Mouse (Mus musculus) right cerebral cortex, postnatal 14 days (tissue): ENCODE measurements around the gene H2-M1.

Experiments
- DNase-seq: peaks from one replicate; pipeline ENCODE4 v3.0.0; 2022

The H2-M1 gene

DNA sequence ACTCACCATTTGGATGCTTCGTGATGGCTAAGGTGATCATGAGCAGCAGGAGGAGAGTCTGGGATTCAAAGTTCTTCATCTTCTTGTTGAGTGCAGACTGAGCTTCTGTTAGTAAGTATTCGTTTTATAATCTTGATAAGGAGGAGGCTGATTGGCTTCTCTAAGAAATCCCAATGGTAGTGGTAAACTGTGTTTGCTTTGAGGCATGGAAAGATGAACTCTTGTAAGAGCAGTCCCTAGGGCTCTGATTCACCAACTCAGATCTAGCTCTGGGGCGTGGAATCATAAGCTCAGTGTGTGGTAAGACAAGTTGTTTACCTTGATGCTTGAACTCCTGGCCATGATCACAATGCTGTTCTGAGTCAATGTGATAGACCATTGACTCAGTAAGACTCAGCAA, at the start of gene H2-M1:
H2-M1 (minus strand) TSS at position 101 of the 400 bp plus-strand sequence.
- DNase-seq: no peak

DNA sequence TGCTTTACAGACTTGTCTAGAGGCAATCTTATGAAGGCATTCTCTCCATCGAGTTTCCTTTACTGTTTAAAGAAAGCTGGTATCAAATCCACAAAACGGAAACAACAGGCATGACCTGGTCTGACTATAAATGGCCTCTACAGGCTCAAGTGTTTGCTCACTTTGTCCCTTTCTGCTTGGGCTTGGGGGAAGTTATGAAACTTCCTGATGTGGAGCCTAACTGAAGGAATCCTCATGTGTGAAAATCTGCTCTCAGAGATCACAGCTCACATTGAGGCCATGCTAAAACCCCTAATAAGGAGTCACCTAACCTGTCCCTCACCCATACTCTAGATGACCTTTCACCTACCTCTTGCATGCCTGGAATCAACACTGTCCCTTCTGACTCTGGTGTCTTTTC, 25.7 kb upstream of the H2-M1 start:
- DNase-seq: no peak

DNA sequence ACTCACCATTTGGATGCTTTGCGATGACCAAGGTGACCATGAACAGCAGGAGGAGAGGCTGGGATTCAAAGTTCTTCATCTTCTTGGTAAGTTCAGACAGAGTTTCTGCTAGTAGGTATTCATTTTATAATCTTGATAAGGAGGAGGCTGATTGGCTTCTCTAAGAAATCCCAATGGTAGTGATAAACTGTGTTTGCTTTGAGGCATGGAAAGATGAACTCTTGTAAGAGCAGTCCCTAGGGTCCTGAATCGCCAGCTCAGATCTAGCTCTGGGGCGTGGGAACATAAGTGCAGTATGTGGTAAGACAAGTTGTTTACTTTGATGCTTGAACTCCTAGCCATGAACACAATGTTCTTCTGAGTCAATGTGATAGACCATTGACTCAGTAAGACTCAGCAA, 29.5 kb downstream of the H2-M1 start, which contains the start of gene H2-M9:
H2-M9 (minus strand) TSS at position 101 of the 400 bp plus-strand sequence.
- DNase-seq: no peak
